Mouse (Mus musculus) bone marrow, adult 2 months (tissue): ENCODE measurements around the gene T.

Experiments
- CTCF ChIP-seq: fragments of 200-500 bp; IDR thresholded peaks from 2 replicates; pipeline ENCODE4 v1.5.1; 2011; ENCODE audit warnings: low read length, control low read depth; ENCODE audit not compliant: control insufficient read depth, insufficient read depth
- POLR2A ChIP-seq: fragments of 200-500 bp; IDR thresholded peaks from 2 replicates; pipeline ENCODE4 v1.6.1; 2011; ENCODE audit warnings: low read depth, mild to moderate bottlenecking, control low read depth, low read length, borderline replicate concordance; ENCODE audit not compliant: control insufficient read depth

DNA sequence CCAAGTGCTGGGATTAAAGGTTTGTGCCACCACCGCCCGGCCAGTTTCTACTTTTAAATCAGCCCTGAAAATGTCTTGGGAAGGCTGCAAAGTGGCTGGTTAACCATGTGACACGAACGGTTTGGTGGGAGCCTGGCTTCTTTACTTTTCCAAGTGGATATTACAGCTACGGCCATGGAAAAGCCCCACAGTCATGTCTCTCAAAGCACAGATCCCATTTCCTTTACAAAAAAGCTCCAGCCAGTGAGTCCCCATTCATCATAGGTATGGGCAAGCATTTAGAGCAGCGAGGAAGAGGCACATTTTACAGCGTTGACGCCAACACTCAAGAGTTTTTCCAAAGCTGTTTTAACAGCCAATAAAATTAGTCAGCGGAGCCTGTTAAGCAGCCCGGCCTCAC lies 47.6 kb downstream of the T start:
- TF ChIP-seq POLR2A (no peak), CTCF (no peak)
